In genomic region chr7:127018416-127019305, GRCm38 (mm10) we compare ENCODE assay signal across 8 mouse cellular contexts. TPM values are rescaled to one million over a fixed set of nuclear protein-coding genes. Genes with fewer than 3 reads are reported as not detected.
DNase-seq lines count a peak whose midpoint lies in the region; ATAC-seq lines count a peak whose summit lies in the region.

No protein-coding gene starts in this region.

- H3K4me1 ChIP-seq in heart, embryonic 10.5 days: peaks cover 90% of the 10 kb centered on the region
- peaks cover 89% of the 10 kb centered on the region for H3K4me1 ChIP-seq in forebrain, embryonic 13.5 days
- peaks cover 85% of the 10 kb centered on the region for H3K4me1 ChIP-seq in liver, embryonic 13.5 days (replicated peaks)

- peak overlapping the region; percentile 99 for H3K4me2 ChIP-seq in forebrain, embryonic 13.5 days
- 0 out of 2 replicates have a peak overlapping the region, but pooled peaks have one; percentile 19 for H3K4me2 ChIP-seq in liver, embryonic 13.5 days

- peak overlapping the region; percentile 100 for H3K9ac ChIP-seq in forebrain, embryonic 13.5 days
- H3K9ac ChIP-seq in liver, embryonic 13.5 days: peak overlapping the region; percentile 48; the same call in 1 of the 2 replicates

- peaks cover 37% of the 10 kb centered on the region for H3K36me3 ChIP-seq in heart, embryonic 10.5 days
- peaks cover 42% of the 10 kb centered on the region for H3K36me3 ChIP-seq in forebrain, embryonic 13.5 days (ENCODE audit: poor library complexity, severe bottlenecking)
- peaks cover 34% of the 10 kb centered on the region for H3K36me3 ChIP-seq in liver, embryonic 13.5 days

- H3K4me3 ChIP-seq in heart, embryonic 10.5 days: peak overlapping the region; percentile 19
- 0 out of 2 replicates have a peak overlapping the region, but pooled peaks have one; percentile 8 for H3K4me3 ChIP-seq in forebrain, embryonic 13.5 days
- no peak overlapping the region for H3K4me3 ChIP-seq in liver, embryonic 13.5 days (replicated peaks)

- intact Hi-C loops in left cerebral cortex, postnatal 36 days (cut with DNase I): loop anchor here (5.0 kb wide), 1 partner anchor 131 kb away; no protein-coding TSS in a partner anchor

- peak overlapping the region; percentile 99 for H3K27ac ChIP-seq in heart, embryonic 10.5 days
- peak overlapping the region; percentile 95 for H3K27ac ChIP-seq in forebrain, embryonic 13.5 days
- peak overlapping the region; percentile 56 for H3K27ac ChIP-seq in liver, embryonic 13.5 days

- DNase-seq in heart, embryonic 10.5 days (ENCODE audit: low spot score): no peak
- DNase-seq in heart, adult 9 months (ENCODE audit: low spot score in 2 of 2): no peak
- peak; percentile 52 for DNase-seq in cerebellum, adult 8-10 months
- DNase-seq in liver, embryonic 13.5 days: no peak
- no peak for DNase-seq in urinary bladder, postnatal 36 days (ENCODE audit: low spot score in 2 of 2)
- no peak for DNase-seq in left cerebral cortex, postnatal 36 days (ENCODE audit: low spot score in 2 of 2)
- no peak for DNase-seq in lung, postnatal 10 days

- H3K9me3 ChIP-seq in heart, embryonic 10.5 days: no peaks in the 10 kb centered on the region
- no peaks in the 10 kb centered on the region for H3K9me3 ChIP-seq in forebrain, embryonic 13.5 days (replicated peaks)
- H3K9me3 ChIP-seq in liver, embryonic 13.5 days (replicated peaks): no peaks in the 10 kb centered on the region

- H3K27me3 ChIP-seq in heart, embryonic 10.5 days (ENCODE audit: insufficient read depth, poor library complexity, severe bottlenecking): no peaks in the 10 kb centered on the region
- no peaks in the 10 kb centered on the region for H3K27me3 ChIP-seq in forebrain, embryonic 13.5 days
- H3K27me3 ChIP-seq in liver, embryonic 13.5 days: no peaks in the 10 kb centered on the region

- no peak for ATAC-seq in forebrain, embryonic 13.5 days
- ATAC-seq in liver, embryonic 13.5 days (ENCODE audit: low read depth): no peak

- 83% methylated on average over 15 of the region's 15 CpGs for WGBS in heart, embryonic 10.5 days
- 88% methylated on average over 15 of the region's 15 CpGs for whole genome bisulfite sequencing in forebrain, embryonic 13.5 days
- 79% methylated on average over 15 of the region's 15 CpGs for WGBS in liver, embryonic 13.5 days (ENCODE audit: insufficient replicate concordance)

RNA-seq across cellular contexts. Expression of gene Pagr1a, which starts 1.5 kb away (rescaled TPM):
- polyA plus RNA-seq in heart, embryonic 10.5 days (2016; fragmentation: Nextera tagmentation; extraction: Ambion mirVana): 64.1 and 99.6 TPM in 2 replicates
- 41.7 and 74.5 TPM in 2 replicates for polyA plus RNA-seq in forebrain, embryonic 13.5 days (2015; fragmentation: Nextera tagmentation; extraction: Ambion mirVana)
- polyA plus RNA-seq in liver, embryonic 13.5 days (2015; fragmentation: Nextera tagmentation; extraction: Ambion mirVana): 38.7 and 50.1 TPM in 2 replicates
- total RNA-seq in left cerebral cortex, postnatal 36 days (2021): 10 to 100 TPM; 25.4 to 28.8 TPM

RNA-seq across cellular contexts. Expression of gene Gm42742, which starts 2.2 kb away (rescaled TPM):
- polyA plus RNA-seq in heart, embryonic 10.5 days (2016; fragmentation: Nextera tagmentation; extraction: Ambion mirVana): 20.6 and 46.6 TPM in 2 replicates
- polyA plus RNA-seq in forebrain, embryonic 13.5 days (2015; fragmentation: Nextera tagmentation; extraction: Ambion mirVana): 41.1 and 88.0 TPM in 2 replicates
- polyA plus RNA-seq in liver, embryonic 13.5 days (2015; fragmentation: Nextera tagmentation; extraction: Ambion mirVana): 5.1 and 11.3 TPM in 2 replicates
- 10 to 100 TPM; 36.5 to 50.3 TPM for total RNA-seq in left cerebral cortex, postnatal 36 days (2021)

RNA-seq across cellular contexts. Expression of gene Prrt2, which starts 2.4 kb away (rescaled TPM):
- 2.4 and 3.2 TPM in 2 replicates for polyA plus RNA-seq in heart, embryonic 10.5 days (2016; fragmentation: Nextera tagmentation; extraction: Ambion mirVana)
- 6.8 and 8.3 TPM in 2 replicates for polyA plus RNA-seq in forebrain, embryonic 13.5 days (2015; fragmentation: Nextera tagmentation; extraction: Ambion mirVana)
- polyA plus RNA-seq in liver, embryonic 13.5 days (2015; fragmentation: Nextera tagmentation; extraction: Ambion mirVana): 0.22 and 0.47 TPM in 2 replicates
- total RNA-seq in left cerebral cortex, postnatal 36 days (2021): 100 to 1,000 TPM; 213 to 222 TPM

RNA-seq across cellular contexts. Expression of gene Pagr1b, which starts 2.4 kb away (rescaled TPM):
- polyA plus RNA-seq in heart, embryonic 10.5 days (2016; fragmentation: Nextera tagmentation; extraction: Ambion mirVana): 0.41 TPM in 1 of 2 replicates, not detected in the other
- 0.65 and 1.0 TPM in 2 replicates for polyA plus RNA-seq in forebrain, embryonic 13.5 days (2015; fragmentation: Nextera tagmentation; extraction: Ambion mirVana)
- polyA plus RNA-seq in liver, embryonic 13.5 days (2015; fragmentation: Nextera tagmentation; extraction: Ambion mirVana): 0.27 TPM in 1 of 2 replicates, not detected in the other
- total RNA-seq in left cerebral cortex, postnatal 36 days (2021): under 1 TPM in 1 of 2 experiments, not detected in 1; 0.99 TPM

RNA-seq across cellular contexts. Expression of gene Mvp, which starts 4.2 kb away (rescaled TPM):
- polyA plus RNA-seq in heart, embryonic 10.5 days (2016; fragmentation: Nextera tagmentation; extraction: Ambion mirVana): 8.4 and 9.9 TPM in 2 replicates
- 2.5 and 3.2 TPM in 2 replicates for polyA plus RNA-seq in forebrain, embryonic 13.5 days (2015; fragmentation: Nextera tagmentation; extraction: Ambion mirVana)
- 7.8 and 8.6 TPM in 2 replicates for polyA plus RNA-seq in liver, embryonic 13.5 days (2015; fragmentation: Nextera tagmentation; extraction: Ambion mirVana)
- total RNA-seq in left cerebral cortex, postnatal 36 days (2021): 1 to 10 TPM; 6.8 to 8.6 TPM
